Mouse (Mus musculus) ovary, postnatal 14 days (tissue): ENCODE results near the gene 1700001C19Rik.

ENCODE experiments used
- DNase-seq: peaks from one replicate; pipeline ENCODE4 v3.0.0; 2022; ENCODE audit warnings: low spot score

Gene 1700001C19Rik

DNA sequence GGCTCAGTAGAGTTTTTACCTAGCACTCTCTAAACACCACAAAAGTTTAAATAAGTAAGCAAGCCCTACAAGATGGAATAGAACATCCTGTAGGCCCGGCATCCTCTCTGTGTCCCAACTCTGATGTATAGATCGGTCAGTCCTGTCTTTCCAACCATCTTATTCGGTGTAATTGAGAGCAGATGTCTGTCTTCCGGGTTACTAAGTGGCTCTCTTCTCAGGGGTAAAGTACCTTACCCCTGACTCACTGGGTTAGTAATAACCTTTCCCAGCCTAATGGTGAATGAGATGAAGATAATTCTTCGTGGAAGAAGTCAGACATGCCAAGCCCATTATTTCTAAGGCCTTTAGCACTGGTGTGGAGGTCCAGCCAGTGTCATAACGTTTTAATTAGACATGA, 63.2 kb downstream of the 1700001C19Rik start:
- DNase-seq = no peak

DNA sequence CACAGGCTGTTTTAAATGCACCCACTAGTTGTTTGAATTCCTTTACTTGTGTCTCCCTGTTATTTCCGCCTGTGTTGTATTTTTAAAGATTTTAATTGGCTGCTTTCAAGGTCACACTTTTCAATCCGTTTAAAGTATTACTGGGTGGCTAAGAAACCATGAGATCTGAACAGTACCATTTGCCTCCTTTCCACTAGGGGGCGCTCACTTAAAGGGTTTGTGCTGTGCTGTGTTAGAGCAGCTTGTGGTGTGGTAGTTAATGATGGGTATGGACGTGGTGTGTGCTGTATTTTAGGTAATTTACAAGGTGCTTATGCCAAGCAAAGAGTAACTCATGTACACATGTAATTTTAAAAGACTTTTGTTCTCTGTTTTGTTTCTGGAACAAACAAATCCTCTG, 65.7 kb downstream of the 1700001C19Rik start:
- peak; percentile 58 for DNase-seq

GRCm38 (mm10) chr17:47369087-47369443, 68.1 kb downstream of the 1700001C19Rik start:
- DNase-seq = peak; percentile 15

GRCm38 (mm10) chr17:47368401-47369086, 68.6 kb downstream of the 1700001C19Rik start, which contains the start of gene Mrps10:
Gene Mrps10, plus strand, starts transcription at chr17:47368887.
- DNase-seq = peak; percentile 74
